Mouse (Mus musculus): Measurements from ENCODE around the gene Klhl7. TPM values are rescaled to one million over a fixed set of nuclear protein-coding genes. Genes with fewer than 3 reads are reported as not detected.
A peak's percentile ranks its signal among the peaks of the same experiment; 100 is the strongest.

The Klhl7 gene
- total and polyA plus RNA-seq, 3 experiments = 7.4 to 48.9 (median 47.7) TPM

GRCm38 (mm10) chr5:24125910-24126636 lies 25.7 kb downstream of the Klhl7 start:
- H3K4me3 ChIP-seq = peak overlapping the region; percentile 25; the same call in 1 of the 2 replicates
- TF ChIP-seq EP300 (IDR thresholded peaks at IDR 0.05; ENCODE audit: insufficient read depth, low read depth, low read length) (no peak), POLR2A (IDR thresholded peaks at IDR 0.05; ENCODE audit: insufficient read depth, low read depth, low read length) (no peak), CTCF (IDR thresholded peaks at IDR 0.05) (no peak)
- peaks cover 5% of the 10 kb centered on the region; the same call in 1 of the 2 replicates for H3K79me2 ChIP-seq (replicated peaks; ENCODE audit: control insufficient read depth, insufficient read depth, low read length)
- peaks cover 2% of the 10 kb centered on the region for H3K4me1 ChIP-seq (ENCODE audit: control insufficient read depth, insufficient read depth, low read length)
- H3K27me3 ChIP-seq (ENCODE audit: control insufficient read depth, insufficient read depth, low read length) = no peaks in the 10 kb centered on the region
- peaks cover 7% of the 10 kb centered on the region for H3K36me3 ChIP-seq (ENCODE audit: control insufficient read depth, insufficient read depth, low read length)
- H3K9ac ChIP-seq (ENCODE audit: low read depth, low read length) = no peak overlapping the region
- WGBS = 33% methylated on average over 1 of the region's 1 CpGs
- intact Hi-C loops (cut with DNase I) = no loop called here
- DNase-seq = no peak
- peak overlapping the region; percentile 87 for H3K27ac ChIP-seq

DNA sequence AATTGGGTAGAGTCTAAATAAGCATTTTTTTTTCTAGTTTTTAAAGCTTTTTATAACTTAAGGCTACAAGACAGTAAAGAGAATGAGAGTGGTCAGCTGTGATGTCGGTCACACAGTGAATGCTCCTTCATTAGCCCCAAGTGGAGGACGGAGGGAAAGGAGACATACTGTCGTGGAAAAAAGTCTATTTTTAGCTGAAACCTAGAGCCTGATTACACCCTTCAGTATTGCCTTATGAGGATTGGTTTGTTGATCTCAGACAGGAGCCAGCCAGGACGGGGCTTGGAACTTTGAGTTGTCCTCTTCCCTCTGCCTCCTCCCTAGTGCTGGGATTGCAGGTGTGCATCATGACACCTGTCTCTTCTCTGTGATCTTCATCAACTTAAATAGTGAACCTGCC lies 26.6 kb downstream of the Klhl7 start:
- intact Hi-C loops (cut with DNase I) = no loop called here
- peaks cover 5% of the 10 kb centered on the region; the same call in 1 of the 2 replicates for H3K79me2 ChIP-seq (replicated peaks; ENCODE audit: control insufficient read depth, insufficient read depth, low read length)
- no peak overlapping the region for H3K4me3 ChIP-seq
- peaks cover 7% of the 10 kb centered on the region for H3K36me3 ChIP-seq (ENCODE audit: control insufficient read depth, insufficient read depth, low read length)
- WGBS = 35% methylated on average over 4 of the region's 4 CpGs
- no peak for DNase-seq
- H3K4me1 ChIP-seq (ENCODE audit: control insufficient read depth, insufficient read depth, low read length) = peaks cover 2% of the 10 kb centered on the region
- H3K9ac ChIP-seq (ENCODE audit: low read depth, low read length) = no peak overlapping the region
- TF ChIP-seq POLR2A (IDR thresholded peaks at IDR 0.05; ENCODE audit: insufficient read depth, low read depth, low read length) (peak; percentile 20; the same call in 1 of the 2 replicates), EP300 (IDR thresholded peaks at IDR 0.05; ENCODE audit: insufficient read depth, low read depth, low read length) (no peak)
- H3K27ac ChIP-seq = peak overlapping the region; percentile 87
- H3K27me3 ChIP-seq (ENCODE audit: control insufficient read depth, insufficient read depth, low read length) = no peaks in the 10 kb centered on the region

GRCm38 (mm10) chr5:24146964-24147363 lies 46.6 kb downstream of the Klhl7 start:
- no peak for TF ChIP-seq EP300 (IDR thresholded peaks at IDR 0.05; ENCODE audit: insufficient read depth, low read depth, low read length)
- no peak for TF ChIP-seq CTCF (IDR thresholded peaks at IDR 0.05)
- TF ChIP-seq POLR2A (IDR thresholded peaks at IDR 0.05; ENCODE audit: insufficient read depth, low read depth, low read length) = no peak
- intact Hi-C loops (cut with DNase I) = no loop called here
- Histone ChIP-seq H3K4me3 (no peak overlapping the region), H3K27ac (no peak overlapping the region), H3K27me3 (ENCODE audit: control insufficient read depth, insufficient read depth, low read length) (no peaks in the 10 kb centered on the region), H3K36me3 (ENCODE audit: control insufficient read depth, insufficient read depth, low read length) (peaks cover 14% of the 10 kb centered on the region), H3K9ac (ENCODE audit: low read depth, low read length) (no peak overlapping the region), H3K79me2 (replicated peaks; ENCODE audit: control insufficient read depth, insufficient read depth, low read length) (no peaks in the 10 kb centered on the region), H3K4me1 (ENCODE audit: control insufficient read depth, insufficient read depth, low read length) (no peaks in the 10 kb centered on the region)
- DNase-seq = no peak
- 80% methylated on average over 5 of the region's 5 CpGs for WGBS

DNA sequence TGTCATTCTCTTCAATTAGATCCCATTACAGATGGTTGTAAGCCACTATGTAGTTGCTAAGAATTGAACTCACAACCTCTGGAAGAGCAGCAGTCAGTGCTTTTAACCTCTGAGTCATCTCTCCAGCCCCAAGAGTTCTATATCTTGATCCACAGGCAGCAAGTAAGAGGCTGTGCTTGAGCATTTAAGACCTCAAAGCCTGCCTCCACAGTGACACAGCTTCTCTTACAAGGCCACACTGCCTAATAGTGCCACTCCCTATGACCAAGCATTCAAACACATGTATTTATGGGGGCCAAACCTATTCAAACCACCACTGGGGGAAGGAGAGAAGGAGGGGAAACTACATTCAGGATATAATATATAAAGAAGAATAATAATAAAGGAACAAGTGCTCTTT lies 51.8 kb downstream of the Klhl7 start:
- no peaks in the 10 kb centered on the region for H3K27me3 ChIP-seq (ENCODE audit: control insufficient read depth, insufficient read depth, low read length)

GRCm38 (mm10) chr5:24156774-24157173 lies 56.4 kb downstream of the Klhl7 start:
- no peak for DNase-seq
- H3K79me2 ChIP-seq (replicated peaks; ENCODE audit: control insufficient read depth, insufficient read depth, low read length) = no peaks in the 10 kb centered on the region
- intact Hi-C loops (cut with DNase I) = no loop called here
- H3K4me3 ChIP-seq = no peak overlapping the region
- 89% methylated on average over 6 of the region's 6 CpGs for WGBS
- TF ChIP-seq POLR2A (IDR thresholded peaks at IDR 0.05; ENCODE audit: insufficient read depth, low read depth, low read length) = no peak
- TF ChIP-seq CTCF (IDR thresholded peaks at IDR 0.05) = no peak
- TF ChIP-seq EP300 (IDR thresholded peaks at IDR 0.05; ENCODE audit: insufficient read depth, low read depth, low read length) = no peak
- H3K27me3 ChIP-seq (ENCODE audit: control insufficient read depth, insufficient read depth, low read length) = no peaks in the 10 kb centered on the region
- H3K36me3 ChIP-seq (ENCODE audit: control insufficient read depth, insufficient read depth, low read length) = no peaks in the 10 kb centered on the region
- H3K27ac ChIP-seq = no peak overlapping the region
- H3K9ac ChIP-seq (ENCODE audit: low read depth, low read length) = no peak overlapping the region
- no peaks in the 10 kb centered on the region for H3K4me1 ChIP-seq (ENCODE audit: control insufficient read depth, insufficient read depth, low read length)

More for the DNA sequence above, 51.8 kb downstream of the Klhl7 start:
- H3K79me2 ChIP-seq (replicated peaks; ENCODE audit: control insufficient read depth, insufficient read depth, low read length) = no peaks in the 10 kb centered on the region
- intact Hi-C loops (cut with DNase I) = no loop called here
- TF ChIP-seq POLR2A (IDR thresholded peaks at IDR 0.05; ENCODE audit: insufficient read depth, low read depth, low read length) (no peak), CTCF (IDR thresholded peaks at IDR 0.05) (no peak), EP300 (IDR thresholded peaks at IDR 0.05; ENCODE audit: insufficient read depth, low read depth, low read length) (no peak)
- no peak overlapping the region for H3K9ac ChIP-seq (ENCODE audit: low read depth, low read length)
- no peak for DNase-seq
- no peak overlapping the region for H3K4me3 ChIP-seq
- no peak overlapping the region for H3K27ac ChIP-seq
- H3K36me3 ChIP-seq (ENCODE audit: control insufficient read depth, insufficient read depth, low read length) = no peaks in the 10 kb centered on the region; the same call in 1 of the 2 replicates
- H3K4me1 ChIP-seq (ENCODE audit: control insufficient read depth, insufficient read depth, low read length) = no peaks in the 10 kb centered on the region

GRCm38 (mm10) chr5:24164789-24165445 lies 64.5 kb downstream of the Klhl7 start, which contains the start of gene Nupl2:
Nupl2 (plus strand) TSS chr5:24164963.
- Histone ChIP-seq H3K9ac (ENCODE audit: low read depth, low read length) (peak within 1 kb of the TSS; percentile 89), H3K79me2 (replicated peaks; ENCODE audit: control insufficient read depth, insufficient read depth, low read length) (no peaks in the 10 kb centered on the region), H3K4me3 (peak within 1 kb of the TSS; percentile 99), H3K27me3 (ENCODE audit: control insufficient read depth, insufficient read depth, low read length) (no peaks in the 10 kb centered on the region), H3K4me1 (ENCODE audit: control insufficient read depth, insufficient read depth, low read length) (peaks cover 4% of the 10 kb centered on the region), H3K36me3 (ENCODE audit: control insufficient read depth, insufficient read depth, low read length) (no peaks in the 10 kb centered on the region), H3K27ac (peak within 1 kb of the TSS; percentile 86)
- under 1% methylated on average over 52 of the region's 52 CpGs for WGBS
- TF ChIP-seq POLR2A (IDR thresholded peaks at IDR 0.05; ENCODE audit: insufficient read depth, low read depth, low read length) (peak; percentile 55), EP300 (IDR thresholded peaks at IDR 0.05; ENCODE audit: insufficient read depth, low read depth, low read length) (0 out of 2 replicates have a peak, but pooled peaks have one; percentile 26), CTCF (IDR thresholded peaks at IDR 0.05) (no peak)
- peak; percentile 94 for DNase-seq
- intact Hi-C loops (cut with DNase I) = loop anchor here (1.0 to 5.0 kb wide), 4 partner anchors 64 to 313 kb away; partner anchors contain the start of gene Klhl7

Measured in heart, adult 2 months (tissue).